Mouse (Mus musculus): Measurements from ENCODE around the gene Bcl9. TPM values are rescaled to one million over a fixed set of nuclear protein-coding genes. Genes with fewer than 3 reads are reported as not detected.

The Bcl9 gene
- 38.5 and 44.2 TPM in 2 replicates for total RNA-seq (2014; fragmentation: Nextera tagmentation)
- total RNA-seq (2017) = 3.0 and 7.0 TPM in 2 replicates
- polyA plus RNA-seq (2012) = 17.3 and 18.4 TPM in 2 replicates

DNA sequence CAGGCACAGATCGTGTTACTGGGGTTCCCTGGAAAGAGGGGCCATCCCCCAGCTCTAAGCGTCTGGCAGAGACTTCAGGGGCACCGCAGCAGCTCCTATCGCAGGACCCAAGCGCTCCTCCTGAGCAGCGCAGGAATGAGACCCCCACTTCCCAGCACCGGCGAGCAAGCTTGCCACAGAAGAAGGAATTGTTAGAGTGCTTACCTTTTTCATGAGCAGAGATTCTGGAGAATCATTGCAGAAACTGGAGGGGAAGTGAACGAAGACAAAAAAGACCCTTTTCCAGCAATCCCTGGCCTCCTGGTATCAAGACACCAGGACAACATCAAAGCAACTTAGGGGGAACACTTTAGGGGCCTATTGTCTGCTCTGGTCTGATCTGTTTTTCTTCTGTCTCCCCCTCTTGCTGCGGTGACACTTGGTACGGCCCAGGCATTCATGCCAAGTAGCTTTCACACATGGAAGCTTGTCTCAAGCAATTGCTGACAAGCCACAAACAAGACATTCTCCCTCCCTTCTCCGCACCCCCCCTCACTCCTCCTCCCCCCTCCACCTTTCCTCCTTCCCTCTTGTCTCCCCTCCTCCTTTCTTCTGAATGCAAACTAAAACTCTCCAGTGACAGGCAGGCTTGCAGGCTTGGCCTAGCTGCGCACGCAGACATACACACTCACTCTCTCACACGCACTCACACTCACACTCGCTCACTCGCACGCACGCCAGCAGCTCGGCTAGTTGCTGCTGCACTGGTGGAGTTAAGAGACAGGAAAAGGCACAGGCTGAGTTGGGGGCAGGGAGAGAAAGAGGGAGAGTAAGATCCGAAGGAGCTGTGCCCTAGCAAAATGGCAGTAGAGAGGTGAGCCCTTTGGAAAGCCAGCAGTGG is at the start of gene Bcl9:
Gene Bcl9, minus strand, starts transcription at position 365 of the 880 bp plus-strand sequence.
- DNase-seq (ENCODE audit: low spot score) = no peak
- Histone ChIP-seq H3K36me3 (replicated peaks) (no peaks in the 10 kb centered on the region), H3K9me3 (replicated peaks) (0 out of 2 replicates have a peak, but pooled peaks cover 3% of the 10 kb centered on the region), H3K27me3 (ENCODE audit: insufficient read depth, low read length) (peaks cover 5% of the 10 kb centered on the region; the same call in 1 of the 2 replicates), H3K4me1 (ENCODE audit: insufficient read depth, low read depth, low read length) (no peaks in the 10 kb centered on the region), H3K4me3 (ENCODE audit: low read depth, low read length) (no peak within 1 kb of the TSS)
- no peak for ATAC-seq (ENCODE audit: extremely low read depth, insufficient number of reproducible peaks, low FRiP score, poor library complexity, severe bottlenecking)
- TF ChIP-seq GATA1 (IDR thresholded peaks at IDR 0.05; ENCODE audit: borderline replicate concordance, low read length) = no peak
- TF ChIP-seq POLR2AphosphoS5 (IDR thresholded peaks at IDR 0.05; ENCODE audit: insufficient replicate concordance, low read depth, low read length) = no peak

DNA sequence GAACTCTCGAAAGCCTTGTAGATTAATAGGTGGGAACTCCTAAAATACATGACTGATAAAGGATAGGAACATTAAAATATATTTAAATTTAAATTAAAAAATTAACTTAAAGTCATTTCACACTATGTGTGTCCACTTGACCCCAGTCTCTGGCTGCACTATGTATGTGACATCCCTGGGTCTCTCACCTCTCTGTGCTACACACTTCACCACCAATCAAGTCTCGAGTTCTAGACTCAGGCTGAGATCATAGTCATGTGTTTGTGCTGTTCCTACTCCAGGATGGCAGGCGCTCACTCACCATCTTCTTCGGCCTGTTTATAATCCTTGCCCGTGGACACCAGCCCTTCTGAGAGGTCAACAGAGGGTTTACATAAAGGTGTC is 41.5 kb upstream of the Bcl9 start:
- Histone ChIP-seq H3K4me1 (ENCODE audit: insufficient read depth, low read depth, low read length) (no peaks in the 10 kb centered on the region), H3K9me3 (replicated peaks) (no peaks in the 10 kb centered on the region), H3K4me3 (ENCODE audit: low read depth, low read length) (no peak overlapping the region), H3K36me3 (replicated peaks) (no peaks in the 10 kb centered on the region), H3K27me3 (ENCODE audit: insufficient read depth, low read length) (peaks cover 6% of the 10 kb centered on the region; the same call in 1 of the 2 replicates)
- ATAC-seq (ENCODE audit: extremely low read depth, insufficient number of reproducible peaks, low FRiP score, poor library complexity, severe bottlenecking) (no peak), DNase-seq (ENCODE audit: low spot score) (no peak)
- TF ChIP-seq POLR2AphosphoS5 (IDR thresholded peaks at IDR 0.05; ENCODE audit: insufficient replicate concordance, low read depth, low read length) (no peak), GATA2 (IDR thresholded peaks at IDR 0.05; ENCODE audit: borderline replicate concordance, low read depth, low read length) (no peak), CTCF (IDR thresholded peaks at IDR 0.05; ENCODE audit: low read depth, low read length) (no peak), GATA1 (IDR thresholded peaks at IDR 0.05; ENCODE audit: borderline replicate concordance, low read length) (no peak), TAL1 (conservative IDR thresholded peaks at IDR 0.05; ENCODE audit: low read depth, low read length) (no peak)

DNA sequence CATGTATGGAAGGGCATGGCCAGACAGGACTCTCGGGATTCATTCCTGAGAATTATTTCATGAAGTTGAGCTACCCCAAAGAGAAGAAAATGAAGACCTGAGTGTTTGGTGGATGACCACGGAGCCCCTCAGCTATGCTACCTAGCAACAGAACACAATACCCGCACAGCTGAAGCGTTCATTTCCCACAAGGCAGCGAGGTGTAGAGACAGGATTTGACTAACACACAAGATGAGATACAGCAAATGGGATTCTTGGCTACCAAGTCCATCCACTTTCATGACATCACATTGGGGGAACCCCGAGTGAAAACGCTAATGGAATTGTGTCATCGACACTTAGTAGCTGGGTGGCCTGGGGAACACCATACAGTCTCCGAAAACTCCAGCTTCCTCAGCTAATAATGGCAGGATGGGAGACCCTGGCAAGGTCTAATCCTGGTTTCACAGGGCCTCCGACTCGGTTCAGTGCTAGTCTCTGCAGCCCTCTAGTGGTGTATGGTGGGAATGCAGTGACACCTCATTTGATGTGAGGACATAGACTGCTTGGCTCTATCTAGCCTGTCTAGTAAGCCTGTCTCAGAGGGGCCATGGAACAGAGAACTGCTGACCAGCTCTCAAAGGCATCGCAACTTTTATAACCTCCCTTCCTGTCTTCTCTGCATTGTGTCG is 40.9 kb upstream of the Bcl9 start:
- H3K4me1 ChIP-seq (ENCODE audit: insufficient read depth, low read depth, low read length) = no peaks in the 10 kb centered on the region
- no peaks in the 10 kb centered on the region for H3K9me3 ChIP-seq (replicated peaks)
- DNase-seq (ENCODE audit: low spot score) (peak; percentile 56), ATAC-seq (ENCODE audit: extremely low read depth, insufficient number of reproducible peaks, low FRiP score, poor library complexity, severe bottlenecking) (peak; percentile 49; the same call in 1 of the 2 replicates)
- H3K27me3 ChIP-seq (ENCODE audit: insufficient read depth, low read length) = peaks cover 6% of the 10 kb centered on the region; the same call in 1 of the 2 replicates
- TF ChIP-seq CTCF (IDR thresholded peaks at IDR 0.05; ENCODE audit: low read depth, low read length) (peak; percentile 91), TAL1 (conservative IDR thresholded peaks at IDR 0.05; ENCODE audit: low read depth, low read length) (no peak), GATA2 (IDR thresholded peaks at IDR 0.05; ENCODE audit: borderline replicate concordance, low read depth, low read length) (no peak)
- no peaks in the 10 kb centered on the region for H3K36me3 ChIP-seq (replicated peaks)
- H3K4me3 ChIP-seq (ENCODE audit: low read depth, low read length) = no peak overlapping the region

DNA sequence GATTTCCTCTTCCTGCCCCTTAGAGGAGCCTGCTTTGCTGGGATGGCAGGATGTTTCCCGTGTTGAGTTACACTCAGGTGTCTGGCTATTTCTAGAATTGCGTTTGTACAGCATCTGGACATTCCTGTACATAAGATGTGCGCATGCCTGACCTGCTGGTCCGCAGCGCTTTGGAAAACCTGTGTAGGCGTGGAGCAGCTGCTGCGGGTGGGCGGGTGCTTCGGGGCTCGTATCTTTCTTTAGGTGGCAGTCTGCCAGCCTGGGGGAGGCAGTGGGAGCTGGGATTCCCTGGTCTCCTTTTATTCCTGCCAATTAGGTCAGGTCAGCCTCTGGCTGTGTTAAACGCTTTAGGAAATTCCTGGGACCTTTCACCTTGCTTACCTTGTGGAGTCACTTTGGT is 39.6 kb upstream of the Bcl9 start:
- no peaks in the 10 kb centered on the region for H3K9me3 ChIP-seq (replicated peaks)
- H3K27me3 ChIP-seq (ENCODE audit: insufficient read depth, low read length) = peaks cover 6% of the 10 kb centered on the region; the same call in 1 of the 2 replicates
- TF ChIP-seq GATA2 (IDR thresholded peaks at IDR 0.05; ENCODE audit: borderline replicate concordance, low read depth, low read length) = no peak
- TF ChIP-seq CTCF (IDR thresholded peaks at IDR 0.05; ENCODE audit: low read depth, low read length) = no peak
- TF ChIP-seq TAL1 (conservative IDR thresholded peaks at IDR 0.05; ENCODE audit: low read depth, low read length) = no peak
- TF ChIP-seq GATA1 (IDR thresholded peaks at IDR 0.05; ENCODE audit: borderline replicate concordance, low read length) = no peak
- TF ChIP-seq POLR2AphosphoS5 (IDR thresholded peaks at IDR 0.05; ENCODE audit: insufficient replicate concordance, low read depth, low read length) = no peak
- H3K36me3 ChIP-seq (replicated peaks) = no peaks in the 10 kb centered on the region
- no peak overlapping the region for H3K4me3 ChIP-seq (ENCODE audit: low read depth, low read length)
- no peaks in the 10 kb centered on the region for H3K4me1 ChIP-seq (ENCODE audit: insufficient read depth, low read depth, low read length)
- ATAC-seq (ENCODE audit: extremely low read depth, insufficient number of reproducible peaks, low FRiP score, poor library complexity, severe bottlenecking) (no peak), DNase-seq (ENCODE audit: low spot score) (no peak)

DNA sequence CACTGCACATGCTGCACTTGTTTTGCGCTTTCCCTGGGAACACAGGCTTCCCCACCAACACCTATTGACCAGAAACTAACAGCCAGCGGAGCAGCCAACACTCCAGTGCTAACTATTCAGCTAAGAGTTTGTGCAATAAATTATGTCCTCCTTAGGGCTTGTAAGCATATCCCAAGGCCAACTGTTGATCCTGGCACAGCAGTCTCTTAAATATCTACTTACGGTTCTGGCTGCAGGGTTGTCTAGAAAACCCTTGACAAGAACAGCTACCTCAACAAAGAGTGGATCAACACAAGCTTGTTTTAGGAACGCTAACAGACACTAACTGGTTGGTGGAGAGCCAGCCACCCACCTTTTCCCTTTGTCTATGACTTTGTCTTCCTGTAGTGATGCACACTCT is 38.6 kb upstream of the Bcl9 start:
- ATAC-seq (ENCODE audit: extremely low read depth, insufficient number of reproducible peaks, low FRiP score, poor library complexity, severe bottlenecking) (no peak), DNase-seq (ENCODE audit: low spot score) (no peak)
- Histone ChIP-seq H3K36me3 (replicated peaks) (no peaks in the 10 kb centered on the region), H3K4me1 (ENCODE audit: insufficient read depth, low read depth, low read length) (no peaks in the 10 kb centered on the region), H3K9me3 (replicated peaks) (no peaks in the 10 kb centered on the region), H3K4me3 (ENCODE audit: low read depth, low read length) (no peak overlapping the region), H3K27me3 (ENCODE audit: insufficient read depth, low read length) (peaks cover 6% of the 10 kb centered on the region; the same call in 1 of the 2 replicates)
- TF ChIP-seq CTCF (IDR thresholded peaks at IDR 0.05; ENCODE audit: low read depth, low read length) (no peak), POLR2AphosphoS5 (IDR thresholded peaks at IDR 0.05; ENCODE audit: insufficient replicate concordance, low read depth, low read length) (no peak), TAL1 (conservative IDR thresholded peaks at IDR 0.05; ENCODE audit: low read depth, low read length) (no peak), GATA2 (IDR thresholded peaks at IDR 0.05; ENCODE audit: borderline replicate concordance, low read depth, low read length) (no peak), GATA1 (IDR thresholded peaks at IDR 0.05; ENCODE audit: borderline replicate concordance, low read length) (no peak)

DNA sequence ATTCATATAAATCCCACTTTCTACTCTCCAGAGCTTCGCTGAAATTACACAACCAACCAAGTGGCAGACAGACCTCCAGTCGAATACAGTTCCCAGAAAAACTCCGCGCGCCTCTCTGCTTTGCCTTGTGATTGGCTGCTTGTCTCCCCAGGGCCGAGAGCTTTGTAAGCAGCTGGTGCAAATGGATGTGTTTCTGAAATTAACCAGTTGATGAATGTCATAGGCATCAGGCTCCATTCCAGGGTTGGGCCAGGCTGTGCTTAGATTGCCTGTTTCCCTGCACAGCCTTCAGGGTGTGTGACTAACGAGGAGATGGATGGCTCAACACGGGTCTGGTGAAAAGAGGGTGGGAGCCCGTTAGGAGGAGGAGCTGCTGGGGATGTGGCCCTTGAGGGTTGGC is 36.9 kb upstream of the Bcl9 start:
- Histone ChIP-seq H3K36me3 (replicated peaks) (no peaks in the 10 kb centered on the region), H3K4me3 (ENCODE audit: low read depth, low read length) (no peak overlapping the region)
- TF ChIP-seq POLR2AphosphoS5 (IDR thresholded peaks at IDR 0.05; ENCODE audit: insufficient replicate concordance, low read depth, low read length) (no peak), GATA1 (IDR thresholded peaks at IDR 0.05; ENCODE audit: borderline replicate concordance, low read length) (no peak), GATA2 (IDR thresholded peaks at IDR 0.05; ENCODE audit: borderline replicate concordance, low read depth, low read length) (no peak), TAL1 (conservative IDR thresholded peaks at IDR 0.05; ENCODE audit: low read depth, low read length) (no peak), CTCF (IDR thresholded peaks at IDR 0.05; ENCODE audit: low read depth, low read length) (no peak)

More for the DNA sequence above, 36.9 kb upstream of the Bcl9 start:
- Histone ChIP-seq H3K27me3 (ENCODE audit: insufficient read depth, low read length) (no peaks in the 10 kb centered on the region; the same call in 1 of the 2 replicates), H3K4me1 (ENCODE audit: insufficient read depth, low read depth, low read length) (no peaks in the 10 kb centered on the region), H3K9me3 (replicated peaks) (no peaks in the 10 kb centered on the region)
- ATAC-seq (ENCODE audit: extremely low read depth, insufficient number of reproducible peaks, low FRiP score, poor library complexity, severe bottlenecking) (no peak), DNase-seq (ENCODE audit: low spot score) (no peak)
